Mouse (Mus musculus) intestine, postnatal 0 days (tissue): ENCODE results near the gene Elmo1. TPM values are rescaled to one million over a fixed set of nuclear protein-coding genes. Genes with fewer than 3 reads are reported as not detected.

Source experiments
- ATAC-seq: fragments of 200-750 bp; cut with Nextera tagmentation; 2 replicates; pipeline ENCODE4 v1.8.0; 2017; ENCODE audit warnings: mild to moderate bottlenecking, moderate TSS enrichment, moderate library complexity
- H3K27ac ChIP-seq: fragments of 300-500 bp; sonication (generic); 2 replicates; pipeline ENCODE4 v1.5.1; 2014; ENCODE audit warnings: mild to moderate bottlenecking, low read depth, low read length, moderate library complexity
- H3K27me3 ChIP-seq: fragments of 300-500 bp; sonication (generic); replicated peaks from 2 replicates; pipeline ENCODE4 v1.6.1; 2014; ENCODE audit warnings: low read length, mixed read lengths; ENCODE audit not compliant: control insufficient read depth, insufficient read depth
- H3K36me3 ChIP-seq: fragments of 300-500 bp; sonication (generic); 2 replicates; pipeline ENCODE4 v1.6.1; 2014; ENCODE audit warnings: mild to moderate bottlenecking, moderate library complexity; ENCODE audit not compliant: control insufficient read depth, insufficient read depth
- H3K4me1 ChIP-seq: fragments of 300-500 bp; sonication (generic); replicated peaks from 2 replicates; pipeline ENCODE4 v1.6.1; 2014; ENCODE audit warnings: antibody characterized with exemption, low read length, mixed read lengths; ENCODE audit not compliant: control insufficient read depth, insufficient read depth
- H3K4me2 ChIP-seq: fragments of 300-500 bp; sonication (generic); replicated peaks from 2 replicates; pipeline ENCODE4 v1.6.1; 2014; ENCODE audit warnings: low read depth, mild to moderate bottlenecking, moderate library complexity
- H3K4me3 ChIP-seq: fragments of 300-500 bp; sonication (generic); 2 replicates; pipeline ENCODE4 v1.5.1; 2014; ENCODE audit warnings: low read depth, low read length
- H3K9ac ChIP-seq: fragments of 300-500 bp; sonication (generic); 2 replicates; pipeline ENCODE4 v1.6.1; 2014; ENCODE audit warnings: mild to moderate bottlenecking, low read depth, low read length
- H3K9me3 ChIP-seq: fragments of 300-500 bp; sonication (generic); 2 replicates; pipeline ENCODE4 v1.6.1; 2016; ENCODE audit warnings: mixed run types; ENCODE audit not compliant: control insufficient read depth
- CTCF ChIP-seq: sonication (generic); IDR thresholded peaks from 2 replicates; pipeline ENCODE4 v1.5.1; 2016; ENCODE audit warnings: low read depth, mild to moderate bottlenecking, control low read depth, antibody characterized with exemption, moderate library complexity
- WGBS: fragments of 180-500 bp; shearing (Covaris S2); extraction: QIAGEN DNeasy Blood & Tissue Kit; methylation state at CpG from one replicate; pipeline ENCODE4 v1.1.7; 2014; 5-methylcytosine and 5-hydroxymethylcytosine counted together
- polyA plus RNA-seq: library from polyadenylated mRNA; unstranded; fragments of >200 nt; fragmentation: Nextera tagmentation; extraction: Ambion mirVana; gene quantifications from 2 replicates; pipeline ENCODE4 v1.2.1, GENCODE M21; 2015

Gene Elmo1
- 8.2 and 8.6 TPM in 2 replicates for polyA plus RNA-seq

- peak; percentile 82 for TF ChIP-seq CTCF
- Histone ChIP-seq H3K4me1 (no peaks in the 10 kb centered on the region), H3K27me3 (no peaks in the 10 kb centered on the region), H3K4me3 (peak within 1 kb of the TSS; percentile 86), H3K4me2 (peak within 1 kb of the TSS; percentile 95), H3K9me3 (0 out of 2 replicates have a peak, but pooled peaks cover 4% of the 10 kb centered on the region), H3K36me3 (no peaks in the 10 kb centered on the region), H3K27ac (peak within 1 kb of the TSS; percentile 89), H3K9ac (peak within 1 kb of the TSS; percentile 87)
- WGBS = under 1% methylated on average over 49 of the region's 49 CpGs
- peak; percentile 66 for ATAC-seq
Observed at GRCm38 (mm10) chr13:20090133-20090710, at the start of gene Elmo1. TSS of gene Elmo1 (plus strand) at chr13:20090596.

GRCm38 (mm10) chr13:20041169-20041830, 49.1 kb upstream of the Elmo1 start:
- H3K4me3 ChIP-seq = no peak overlapping the region
- ATAC-seq = no peak
- no peak for TF ChIP-seq CTCF
- no peaks in the 10 kb centered on the region for H3K27me3 ChIP-seq
- H3K9me3 ChIP-seq = no peaks in the 10 kb centered on the region
- no peaks in the 10 kb centered on the region for H3K4me1 ChIP-seq
- no peak overlapping the region for H3K27ac ChIP-seq
- H3K4me2 ChIP-seq = no peak overlapping the region
- WGBS = 51% methylated on average over 2 of the region's 2 CpGs
- no peaks in the 10 kb centered on the region for H3K36me3 ChIP-seq
- H3K9ac ChIP-seq = no peak overlapping the region

DNA sequence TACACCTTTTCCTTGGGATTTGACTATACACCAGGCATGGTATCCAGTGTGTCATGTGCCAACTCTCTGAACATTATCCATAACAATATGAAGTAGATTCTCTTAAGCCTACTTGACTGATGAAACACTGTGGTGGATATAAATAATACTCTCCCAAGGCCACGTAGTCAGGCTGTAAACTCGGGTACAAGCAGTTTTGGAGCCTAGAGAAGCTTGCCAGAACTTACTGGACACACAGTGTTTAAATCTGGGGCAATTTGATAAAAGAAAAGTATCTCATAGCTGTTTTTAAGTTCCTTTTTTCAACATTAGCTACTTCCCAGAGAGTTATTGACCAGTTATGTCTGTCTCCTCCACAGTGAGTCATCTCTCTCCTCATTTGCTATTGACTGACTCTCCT, 47.5 kb upstream of the Elmo1 start:
- 56% methylated on average over 2 of the region's 2 CpGs for WGBS
- H3K4me3 ChIP-seq = no peak overlapping the region
- no peaks in the 10 kb centered on the region for H3K27me3 ChIP-seq
- H3K4me1 ChIP-seq = no peaks in the 10 kb centered on the region
- no peak overlapping the region for H3K9ac ChIP-seq
- no peaks in the 10 kb centered on the region for H3K9me3 ChIP-seq
- H3K27ac ChIP-seq = no peak overlapping the region
- TF ChIP-seq CTCF = no peak
- H3K36me3 ChIP-seq = no peaks in the 10 kb centered on the region
- H3K4me2 ChIP-seq = no peak overlapping the region
- no peak for ATAC-seq

DNA sequence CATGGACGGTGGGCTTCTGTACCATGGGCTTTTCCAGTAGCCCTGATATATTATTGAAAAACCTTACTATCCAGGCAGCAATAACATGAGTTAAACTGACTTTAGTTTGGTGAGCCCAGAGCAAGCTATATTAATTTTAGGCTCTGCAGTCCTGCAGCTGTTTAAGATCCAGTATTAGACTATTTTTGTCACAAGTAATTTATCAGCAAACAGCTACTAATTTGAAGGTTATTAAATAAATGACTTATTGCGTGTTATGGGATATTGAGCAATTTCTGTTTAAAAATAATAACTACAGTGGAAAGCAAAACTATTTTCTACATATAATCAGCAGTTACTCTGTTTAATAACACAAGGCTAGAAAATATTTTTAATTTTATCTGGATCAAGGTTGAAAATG, 45.0 kb upstream of the Elmo1 start:
- Histone ChIP-seq H3K4me3 (no peak overlapping the region), H3K9me3 (no peaks in the 10 kb centered on the region), H3K9ac (no peak overlapping the region), H3K27ac (no peak overlapping the region), H3K27me3 (no peaks in the 10 kb centered on the region), H3K4me1 (no peaks in the 10 kb centered on the region), H3K4me2 (no peak overlapping the region), H3K36me3 (no peaks in the 10 kb centered on the region)
- TF ChIP-seq CTCF = no peak
- 74% methylated on average over 2 of the region's 2 CpGs for WGBS
- no peak for ATAC-seq

- ATAC-seq = no peak
- H3K4me2 ChIP-seq = no peak overlapping the region
Observed at GRCm38 (mm10) chr13:20045836-20046235, 44.6 kb upstream of the Elmo1 start.

DNA sequence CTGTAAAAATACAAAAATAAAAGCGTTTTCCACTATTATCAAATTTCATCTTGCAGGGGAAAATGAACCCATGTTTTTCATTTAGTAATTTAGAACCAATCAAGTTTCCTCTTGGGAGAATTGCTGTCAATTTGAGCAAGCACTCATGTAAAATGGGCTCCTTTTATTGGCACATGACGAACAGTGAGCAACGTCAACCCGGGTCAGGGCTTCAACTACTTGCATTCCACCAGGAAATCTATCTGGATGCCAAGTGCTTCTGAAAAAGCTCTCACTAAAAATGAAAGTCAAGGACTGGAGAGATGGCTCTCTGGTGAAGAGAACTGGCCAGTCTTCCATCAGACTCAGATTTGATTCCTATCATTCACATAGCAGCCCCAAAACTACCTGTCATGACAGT, 44.0 kb upstream of the Elmo1 start:
- Histone ChIP-seq H3K27ac (no peak overlapping the region), H3K4me1 (no peaks in the 10 kb centered on the region), H3K4me3 (no peak overlapping the region), H3K9ac (no peak overlapping the region), H3K27me3 (no peaks in the 10 kb centered on the region), H3K4me2 (no peak overlapping the region), H3K36me3 (no peaks in the 10 kb centered on the region), H3K9me3 (no peaks in the 10 kb centered on the region)
- TF ChIP-seq CTCF = no peak
- no peak for ATAC-seq
- 72% methylated on average over 4 of the region's 4 CpGs for WGBS

More at GRCm38 (mm10) chr13:20045836-20046235, 44.6 kb upstream of the Elmo1 start:
- no peaks in the 10 kb centered on the region for H3K9me3 ChIP-seq
- H3K27me3 ChIP-seq = no peaks in the 10 kb centered on the region
- no peak for TF ChIP-seq CTCF
- no peak overlapping the region for H3K27ac ChIP-seq
- no peak overlapping the region for H3K9ac ChIP-seq
- H3K36me3 ChIP-seq = no peaks in the 10 kb centered on the region
- 47% methylated on average over 5 of the region's 5 CpGs for WGBS
- no peaks in the 10 kb centered on the region for H3K4me1 ChIP-seq
- H3K4me3 ChIP-seq = no peak overlapping the region
